Comparison of ENCODE assay signal across 8 mouse cellular contexts in genomic region chr17:42602829-42603784, GRCm38 (mm10). TPM values are rescaled to one million over a fixed set of nuclear protein-coding genes. Genes with fewer than 3 reads are reported as not detected.
DNase-seq lines count a peak whose midpoint lies in the region; ATAC-seq and TF ChIP-seq lines count a peak whose summit lies in the region.

No protein-coding gene starts in this region.

- no peak for DNase-seq in Patski (ENCODE audit: low read depth, low spot score)
- DNase-seq in cerebellum, adult 2 months = peak; percentile 74 to 82
- DNase-seq in layer of hippocampus, adult 9-11 months = peak; percentile 67
- peak; percentile 73 for DNase-seq in lung, postnatal 10 days
- DNase-seq in retina, postnatal 7 days (ENCODE audit: low read depth, low spot score) = peak; percentile 58
- DNase-seq in natural killer cell, adult 2 months (ENCODE audit: low spot score in 2 of 2) = no peak

- peak; percentile 98 for TF ChIP-seq CTCF in Patski (IDR thresholded peaks at IDR 0.05)
- TF ChIP-seq CTCF in cerebellum, adult 2 months (IDR thresholded peaks at IDR 0.05; ENCODE audit: borderline replicate concordance, insufficient read depth, low read depth, low read length) = peak; percentile 99

- no peak overlapping the region for H3K4me2 ChIP-seq in hindbrain, embryonic 12.5 days (replicated peaks)

- 26% methylated on average over 15 of the region's 15 CpGs for WGBS in cerebellum, adult 2 months
- 29% methylated on average over 15 of the region's 15 CpGs for WGBS in hindbrain, embryonic 12.5 days

- no peak overlapping the region for H3K27ac ChIP-seq in cerebellum, adult 2 months (ENCODE audit: insufficient read depth, low read length)
- H3K27ac ChIP-seq in hindbrain, embryonic 12.5 days = no peak overlapping the region

- in situ Hi-C loops in Patski (cut with MboI; ENCODE audit: low pct_unique_long_range_greater_than_20kb) = loop anchor here (25.0 kb wide), 1 partner anchor 1591 kb away; no protein-coding TSS in a partner anchor

- no peak overlapping the region for H3K9ac ChIP-seq in hindbrain, embryonic 12.5 days

- H3K27me3 ChIP-seq in Patski = no peaks in the 10 kb centered on the region
- H3K27me3 ChIP-seq in cerebellum, adult 2 months (ENCODE audit: control insufficient read depth, insufficient read depth, low read length) = no peaks in the 10 kb centered on the region
- H3K27me3 ChIP-seq in hindbrain, embryonic 12.5 days = no peaks in the 10 kb centered on the region

- no peaks in the 10 kb centered on the region for H3K9me3 ChIP-seq in hindbrain, embryonic 12.5 days (replicated peaks)

- no peak overlapping the region for H3K4me3 ChIP-seq in cerebellum, adult 2 months (replicated peaks; ENCODE audit: insufficient read depth, low read depth, low read length)
- H3K4me3 ChIP-seq in hindbrain, embryonic 12.5 days = no peak overlapping the region

- CTCF ChIA-PET in Patski (lab: Charles Lee) = interaction anchor here (0.8 to 2.3 kb wide), 10 partner anchors 9 to 1098 kb away, joined by 3 to 15 read pairs (median 4); no protein-coding TSS in a partner anchor

- POLR2A ChIA-PET in Patski (lab: Charles Lee) = interaction anchor here (0.6 to 0.9 kb wide), 2 partner anchors 288 to 975 kb away, joined by 3 read pairs; no protein-coding TSS in a partner anchor

- H3K36me3 ChIP-seq in hindbrain, embryonic 12.5 days = no peaks in the 10 kb centered on the region

- no peak for TF ChIP-seq POLR2A in cerebellum, adult 2 months (IDR thresholded peaks at IDR 0.05; ENCODE audit: borderline replicate concordance, insufficient read depth, low read length)

- ATAC-seq in Patski = peak; percentile 97
- ATAC-seq in frontal cortex, adult (ENCODE audit: low TSS enrichment) = peak; percentile 95
- peak; percentile 83 for ATAC-seq in hindbrain, embryonic 12.5 days (ENCODE audit: low FRiP score)

- no peaks in the 10 kb centered on the region for H3K4me1 ChIP-seq in cerebellum, adult 2 months (ENCODE audit: control insufficient read depth, insufficient read depth, low read length)
- H3K4me1 ChIP-seq in hindbrain, embryonic 12.5 days = no peaks in the 10 kb centered on the region

RNA-seq across cellular contexts. Expression of gene Opn5, which starts 8.1 kb away (rescaled TPM):
- 0.46 TPM for polyA plus RNA-seq in Patski (2021)
- 0.10 and 0.13 TPM in 2 replicates for polyA plus RNA-seq in cerebellum, adult 2 months (2012; rRNA removed)
- polyA plus RNA-seq in hindbrain, embryonic 12.5 days (2016; fragmentation: Nextera tagmentation; extraction: Ambion mirVana) = 0.12 TPM in 1 of 2 replicates, not detected in the other

Comparison
In these comparisons a context has a peak if more than half of its experiments do, and no peak if none do; other contexts are left out.
1. DNase-seq: peak in cerebellum, adult 2 months (2 of 2), layer of hippocampus, adult 9-11 months (single experiment), lung, postnatal 10 days (single experiment) and retina, postnatal 7 days (single experiment); none in Patski (single experiment) and natural killer cell, adult 2 months (0 of 2).
2. Peak in every context shown above with its lines, with median percentiles within 50 percentile points of each other: ATAC-seq.